Mouse (Mus musculus): ENCODE measurements around the gene Gpr161.
"Not testable (repeated sequence)": the region's sequence is repeated elsewhere in the genome, so short reads cannot be mapped to it uniquely, and the experiment has no call there.

Gene Gpr161

DNA sequence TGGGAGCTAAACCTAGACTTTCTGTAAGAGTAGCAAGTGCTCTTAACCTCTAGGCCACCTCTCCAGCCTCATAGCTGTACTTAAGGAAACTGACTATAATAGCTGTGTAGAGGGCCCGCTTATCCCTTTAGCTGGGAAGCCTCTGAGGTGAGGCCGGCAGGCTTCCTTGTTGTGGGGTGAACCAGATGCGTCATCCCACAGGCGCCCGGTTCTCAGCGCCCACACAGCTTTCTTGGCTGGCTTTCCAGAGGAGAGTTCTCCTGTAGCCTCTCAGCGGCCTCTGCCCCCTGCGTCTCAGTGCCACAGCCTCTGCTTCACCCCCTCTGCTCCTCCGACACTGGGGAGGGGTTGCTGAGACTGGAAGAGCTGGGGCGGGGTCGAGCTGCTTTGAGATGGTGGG is 20.8 kb downstream of the Gpr161 start:
- no peak for DNase-seq (ENCODE audit: low spot score)

- DNase-seq (ENCODE audit: low spot score), result peak; percentile 46
Measured at GRCm38 (mm10) chr1:165320141-165320934, 24.7 kb downstream of the Gpr161 start.

DNA sequence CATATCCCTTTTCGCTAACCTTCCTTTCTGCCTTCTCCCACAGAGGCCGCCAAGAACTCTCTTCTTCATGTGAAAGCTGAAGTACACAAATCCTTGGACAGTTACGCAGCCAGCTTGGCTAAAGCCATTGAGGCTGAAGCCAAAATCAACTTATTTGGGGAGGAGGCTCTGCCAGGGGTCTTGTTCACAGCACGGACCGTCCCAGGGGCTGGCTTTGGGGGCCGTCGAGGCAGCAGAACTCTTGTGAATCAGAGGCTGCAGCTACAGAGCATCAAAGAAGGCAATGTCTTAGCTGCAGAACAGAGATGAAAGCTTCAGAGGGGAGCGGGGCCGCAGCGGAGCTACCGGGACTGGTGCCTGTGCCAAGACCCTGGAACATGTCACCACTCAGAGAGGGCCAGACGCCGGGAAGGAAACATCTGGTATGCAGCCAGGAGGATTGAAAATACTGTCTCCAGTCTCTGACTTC is 25.8 kb downstream of the Gpr161 start:
- no peak for DNase-seq (ENCODE audit: low spot score)

GRCm38 (mm10) chr1:165321891-165322290 is 26.3 kb downstream of the Gpr161 start:
- no peak for DNase-seq (ENCODE audit: low spot score)

DNA sequence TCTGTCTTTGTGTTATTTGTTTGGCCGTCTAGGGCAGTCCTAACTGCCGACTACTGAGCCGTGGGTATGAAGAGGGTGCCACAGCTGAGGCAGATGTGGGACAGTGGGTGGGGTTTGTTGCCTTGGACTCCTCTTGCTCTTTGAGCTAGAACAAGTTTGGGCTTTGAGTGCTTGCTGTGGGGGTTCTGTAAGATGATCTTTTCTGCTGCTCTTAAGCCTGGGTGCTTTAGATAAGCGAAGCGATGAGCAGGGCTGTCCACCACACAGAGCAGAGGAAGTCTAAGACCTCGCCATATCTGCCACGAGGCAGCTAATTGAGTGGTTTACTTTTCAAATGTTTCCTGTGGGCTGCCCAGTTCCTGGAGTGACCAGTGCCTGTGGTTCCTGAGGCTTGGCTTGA is 27.3 kb downstream of the Gpr161 start:
- DNase-seq (ENCODE audit: low spot score), result no peak

DNA sequence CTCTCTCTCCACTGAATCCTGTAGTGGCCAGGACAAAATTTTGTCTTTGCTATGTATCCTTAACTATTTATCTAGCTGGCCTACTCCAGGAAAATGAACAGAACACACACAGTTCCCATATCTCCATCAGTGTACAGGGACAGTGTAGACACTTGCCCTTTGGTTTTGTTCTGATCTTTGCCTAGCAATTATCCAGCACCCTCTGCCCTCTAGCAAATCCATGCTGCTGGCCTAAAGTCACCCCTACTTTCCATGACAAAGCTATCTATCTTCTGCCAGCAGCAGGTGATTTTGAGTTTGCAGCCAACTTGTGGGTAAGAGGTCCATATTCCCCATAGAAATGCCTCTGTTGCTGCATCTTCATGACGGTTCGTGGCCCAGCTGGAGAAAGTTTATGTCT is 31.8 kb downstream of the Gpr161 start:
- DNase-seq (ENCODE audit: low spot score), result no peak

DNA sequence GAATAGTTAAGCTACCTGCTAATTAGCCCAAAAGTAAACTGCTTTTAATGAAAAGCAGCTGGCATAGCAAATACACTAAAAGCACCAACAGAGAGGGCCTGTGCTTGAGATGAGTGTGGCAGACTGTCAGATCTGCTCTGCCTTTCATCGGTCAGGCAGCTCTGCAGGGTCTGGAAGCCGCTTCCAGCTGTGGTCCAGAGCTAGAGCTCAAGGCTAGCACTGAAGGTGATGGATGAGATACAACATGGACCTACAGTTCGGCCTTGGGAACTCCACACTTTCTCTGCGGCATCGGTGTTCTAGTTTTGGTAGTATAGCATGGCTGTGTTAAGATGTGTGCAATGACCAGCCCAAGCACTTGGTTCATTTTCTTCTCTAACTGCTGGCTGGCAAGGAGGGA is 32.2 kb downstream of the Gpr161 start:
- DNase-seq (ENCODE audit: low spot score), result no peak

- not testable (repeated sequence) for DNase-seq (ENCODE audit: low spot score)
Measured at GRCm38 (mm10) chr1:165328384-165329289, 33.0 kb downstream of the Gpr161 start.

- DNase-seq (ENCODE audit: low spot score), result no peak
Measured at GRCm38 (mm10) chr1:165330859-165331258, 35.3 kb downstream of the Gpr161 start.

GRCm38 (mm10) chr1:165332797-165333196 is 37.2 kb downstream of the Gpr161 start:
- no peak for DNase-seq (ENCODE audit: low spot score)

DNA sequence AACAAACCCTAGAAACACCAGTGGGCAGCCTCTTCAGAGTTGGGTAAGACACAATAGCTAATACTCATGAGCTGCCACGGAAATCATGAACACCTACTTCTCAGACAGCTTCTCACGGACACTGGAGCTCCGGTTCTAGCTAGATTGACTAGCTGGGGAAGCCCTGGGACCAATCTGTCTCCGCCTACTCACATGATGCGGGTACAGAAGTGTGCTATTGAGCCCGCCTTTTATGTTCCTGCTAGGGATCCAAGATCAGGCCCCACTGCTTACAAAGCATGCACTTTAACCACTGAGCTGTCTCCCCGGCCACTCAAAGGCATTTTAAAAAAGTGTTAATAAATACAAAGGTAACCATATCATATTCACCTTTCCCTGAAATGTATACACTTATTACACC is 46.5 kb downstream of the Gpr161 start:
- no peak for DNase-seq (ENCODE audit: low spot score)

- no peak for DNase-seq (ENCODE audit: low spot score)
Measured at GRCm38 (mm10) chr1:165344453-165344852, 48.9 kb downstream of the Gpr161 start.

DNA sequence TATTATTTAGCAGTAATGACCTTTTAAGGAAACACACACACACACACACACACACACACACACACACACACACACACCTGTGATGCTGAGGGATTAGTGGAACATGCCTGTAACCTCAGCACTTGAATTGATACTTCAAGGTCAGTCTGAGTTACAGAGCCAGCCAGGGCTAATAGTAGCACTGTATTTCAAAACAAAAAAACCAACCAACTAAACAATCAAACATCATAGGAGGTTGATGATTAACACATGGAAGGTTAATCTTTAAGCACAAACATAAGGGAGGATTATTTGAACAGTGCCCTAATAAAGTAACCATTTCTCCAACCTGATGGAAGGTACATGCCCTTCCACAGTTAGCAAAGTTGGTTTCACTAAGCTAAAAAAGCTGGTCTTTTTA is 53.0 kb downstream of the Gpr161 start:
- DNase-seq (ENCODE audit: low spot score), result no peak

- DNase-seq (ENCODE audit: low spot score), result no peak
Measured at GRCm38 (mm10) chr1:165356347-165356746, 60.8 kb downstream of the Gpr161 start.

- DNase-seq (ENCODE audit: low spot score), result no peak
Measured at GRCm38 (mm10) chr1:165363271-165363670, 67.7 kb downstream of the Gpr161 start.

GRCm38 (mm10) chr1:165365057-165365456 is 69.5 kb downstream of the Gpr161 start:
- no peak for DNase-seq (ENCODE audit: low spot score)

DNA sequence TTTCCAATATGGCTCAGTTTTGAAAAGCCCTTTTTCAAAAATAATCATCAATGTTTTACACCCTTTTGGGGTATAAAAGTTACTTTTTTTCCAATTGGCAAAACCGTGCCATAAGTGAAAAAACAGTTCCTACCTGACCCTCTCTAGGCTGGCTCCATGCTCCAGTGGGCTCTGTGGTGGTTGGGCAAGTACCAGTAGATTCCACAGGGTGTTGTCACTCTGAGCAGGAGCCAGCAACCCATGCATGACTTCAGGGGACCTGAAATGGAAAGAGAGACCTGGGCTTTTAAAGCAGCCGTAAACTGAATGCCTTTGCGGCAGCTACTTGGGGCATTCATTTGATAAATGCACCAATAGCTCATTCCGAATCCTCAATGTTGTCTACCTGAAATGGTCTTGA is 75.4 kb downstream of the Gpr161 start:
- DNase-seq (ENCODE audit: low spot score), result no peak

GRCm38 (mm10) chr1:165373839-165374238 is 78.2 kb downstream of the Gpr161 start:
- DNase-seq (ENCODE audit: low spot score), result no peak
